Mouse (Mus musculus): ENCODE results near the gene Cpsf6. TPM values are rescaled to one million over a fixed set of nuclear protein-coding genes. Genes with fewer than 3 reads are reported as not detected.

Gene Cpsf6
- polyA plus RNA-seq, 1 experiment from 2014 or later, result 53.6 TPM

GRCm38 (mm10) chr10:117386981-117387380, 7.2 kb upstream of the Cpsf6 start:
- ATAC-seq (ENCODE audit: low FRiP score, low TSS enrichment) (no peak), DNase-seq (ENCODE audit: low spot score) (no peak)
- H3K27ac ChIP-seq (replicated peaks), result no peak overlapping the region
- no peak overlapping the region for H3K4me2 ChIP-seq (replicated peaks; ENCODE audit: low read depth)
- no peak overlapping the region for H3K9ac ChIP-seq (ENCODE audit: low read length)
- 74% methylated on average over 6 of the region's 6 CpGs for WGBS
- H3K4me3 ChIP-seq (ENCODE audit: low read depth, low read length), result no peak overlapping the region
- no peaks in the 10 kb centered on the region for H3K9me3 ChIP-seq (ENCODE audit: control insufficient read depth, low read length)
- no peaks in the 10 kb centered on the region for H3K36me3 ChIP-seq (ENCODE audit: control insufficient read depth, insufficient read depth, low read length)
- H3K27me3 ChIP-seq (ENCODE audit: control insufficient read depth, insufficient read depth, low read length), result no peaks in the 10 kb centered on the region
- H3K4me1 ChIP-seq (replicated peaks; ENCODE audit: control insufficient read depth, insufficient read depth), result no peaks in the 10 kb centered on the region
- TF ChIP-seq EP300 (optimal IDR thresholded peaks at IDR 0.05) (no peak), CTCF (IDR thresholded peaks at IDR 0.05; ENCODE audit: low read depth) (no peak)

GRCm38 (mm10) chr10:117386261-117386660, 6.4 kb upstream of the Cpsf6 start:
- Histone ChIP-seq H3K36me3 (ENCODE audit: control insufficient read depth, insufficient read depth, low read length) (no peaks in the 10 kb centered on the region), H3K4me3 (ENCODE audit: low read depth, low read length) (no peak overlapping the region), H3K9ac (ENCODE audit: low read length) (no peak overlapping the region), H3K27ac (replicated peaks) (no peak overlapping the region), H3K9me3 (ENCODE audit: control insufficient read depth, low read length) (no peaks in the 10 kb centered on the region), H3K4me1 (replicated peaks; ENCODE audit: control insufficient read depth, insufficient read depth) (no peaks in the 10 kb centered on the region), H3K4me2 (replicated peaks; ENCODE audit: low read depth) (no peak overlapping the region), H3K27me3 (ENCODE audit: control insufficient read depth, insufficient read depth, low read length) (no peaks in the 10 kb centered on the region)
- TF ChIP-seq EP300 (optimal IDR thresholded peaks at IDR 0.05), result no peak
- TF ChIP-seq CTCF (IDR thresholded peaks at IDR 0.05; ENCODE audit: low read depth), result no peak
- no peak for ATAC-seq (ENCODE audit: low FRiP score, low TSS enrichment)
- WGBS, result 81% methylated on average over 1 of the region's 1 CpGs
- DNase-seq (ENCODE audit: low spot score), result no peak

- Histone ChIP-seq H3K9ac (ENCODE audit: low read length) (no peak overlapping the region), H3K27me3 (ENCODE audit: control insufficient read depth, insufficient read depth, low read length) (no peaks in the 10 kb centered on the region), H3K27ac (replicated peaks) (no peak overlapping the region), H3K4me1 (replicated peaks; ENCODE audit: control insufficient read depth, insufficient read depth) (no peaks in the 10 kb centered on the region), H3K4me2 (replicated peaks; ENCODE audit: low read depth) (no peak overlapping the region), H3K36me3 (ENCODE audit: control insufficient read depth, insufficient read depth, low read length) (no peaks in the 10 kb centered on the region), H3K4me3 (ENCODE audit: low read depth, low read length) (no peak overlapping the region), H3K9me3 (ENCODE audit: control insufficient read depth, low read length) (no peaks in the 10 kb centered on the region)
- WGBS, result 85% methylated on average over 4 of the region's 4 CpGs
- TF ChIP-seq EP300 (optimal IDR thresholded peaks at IDR 0.05), result no peak
- TF ChIP-seq CTCF (IDR thresholded peaks at IDR 0.05; ENCODE audit: low read depth), result no peak
- DNase-seq (ENCODE audit: low spot score) (no peak), ATAC-seq (ENCODE audit: low FRiP score, low TSS enrichment) (no peak)
These were observed 5.6 kb upstream of the Cpsf6 start for GRCm38 (mm10) chr10:117385431-117385830.

- no peak for ATAC-seq (ENCODE audit: low FRiP score, low TSS enrichment)
These were observed 5.2 kb upstream of the Cpsf6 start for GRCm38 (mm10) chr10:117385086-117385430.

GRCm38 (mm10) chr10:117384386-117385085, 4.7 kb upstream of the Cpsf6 start:
- TF ChIP-seq EP300 (optimal IDR thresholded peaks at IDR 0.05) (no peak), CTCF (IDR thresholded peaks at IDR 0.05; ENCODE audit: low read depth) (no peak)
- ATAC-seq (ENCODE audit: low FRiP score, low TSS enrichment) (no peak), DNase-seq (ENCODE audit: low spot score) (no peak)
- H3K9me3 ChIP-seq (ENCODE audit: control insufficient read depth, low read length), result no peaks in the 10 kb centered on the region
- no peaks in the 10 kb centered on the region for H3K36me3 ChIP-seq (ENCODE audit: control insufficient read depth, insufficient read depth, low read length)
- H3K27me3 ChIP-seq (ENCODE audit: control insufficient read depth, insufficient read depth, low read length), result no peaks in the 10 kb centered on the region
- H3K4me3 ChIP-seq (ENCODE audit: low read depth, low read length), result no peak overlapping the region
- 88% methylated on average over 4 of the region's 4 CpGs for WGBS
- H3K9ac ChIP-seq (ENCODE audit: low read length), result no peak overlapping the region
- H3K4me1 ChIP-seq (replicated peaks; ENCODE audit: control insufficient read depth, insufficient read depth), result no peaks in the 10 kb centered on the region
- no peak overlapping the region for H3K27ac ChIP-seq (replicated peaks)
- H3K4me2 ChIP-seq (replicated peaks; ENCODE audit: low read depth), result no peak overlapping the region

More at GRCm38 (mm10) chr10:117385086-117385430, 5.2 kb upstream of the Cpsf6 start:
- no peaks in the 10 kb centered on the region for H3K36me3 ChIP-seq (ENCODE audit: control insufficient read depth, insufficient read depth, low read length)
- H3K9me3 ChIP-seq (ENCODE audit: control insufficient read depth, low read length), result no peaks in the 10 kb centered on the region
- no peaks in the 10 kb centered on the region for H3K27me3 ChIP-seq (ENCODE audit: control insufficient read depth, insufficient read depth, low read length)
- H3K27ac ChIP-seq (replicated peaks), result no peak overlapping the region
- no peak overlapping the region for H3K4me3 ChIP-seq (ENCODE audit: low read depth, low read length)
- DNase-seq (ENCODE audit: low spot score), result no peak
- no peak overlapping the region for H3K9ac ChIP-seq (ENCODE audit: low read length)
- no peaks in the 10 kb centered on the region for H3K4me1 ChIP-seq (replicated peaks; ENCODE audit: control insufficient read depth, insufficient read depth)
- H3K4me2 ChIP-seq (replicated peaks; ENCODE audit: low read depth), result no peak overlapping the region
- WGBS, result 80% methylated on average over 2 of the region's 2 CpGs
- TF ChIP-seq EP300 (optimal IDR thresholded peaks at IDR 0.05), result no peak
- TF ChIP-seq CTCF (IDR thresholded peaks at IDR 0.05; ENCODE audit: low read depth), result no peak

- TF ChIP-seq CTCF (IDR thresholded peaks at IDR 0.05; ENCODE audit: low read depth), result no peak
- Histone ChIP-seq H3K4me3 (ENCODE audit: low read depth, low read length) (no peak overlapping the region), H3K4me1 (replicated peaks; ENCODE audit: control insufficient read depth, insufficient read depth) (no peaks in the 10 kb centered on the region), H3K36me3 (ENCODE audit: control insufficient read depth, insufficient read depth, low read length) (no peaks in the 10 kb centered on the region), H3K9ac (ENCODE audit: low read length) (no peak overlapping the region), H3K27ac (replicated peaks) (no peak overlapping the region), H3K9me3 (ENCODE audit: control insufficient read depth, low read length) (no peaks in the 10 kb centered on the region), H3K27me3 (ENCODE audit: control insufficient read depth, insufficient read depth, low read length) (no peaks in the 10 kb centered on the region), H3K4me2 (replicated peaks; ENCODE audit: low read depth) (no peak overlapping the region)
- DNase-seq (ENCODE audit: low spot score) (no peak), ATAC-seq (ENCODE audit: low FRiP score, low TSS enrichment) (no peak)
- 77% methylated on average over 6 of the region's 6 CpGs for WGBS
These were observed 4.1 kb upstream of the Cpsf6 start for GRCm38 (mm10) chr10:117383941-117384340.

Measured in stomach, postnatal 0 days (tissue).